Mouse (Mus musculus) heart, postnatal 0 days (tissue): ENCODE measurements around the gene Phlda1. TPM values are rescaled to one million over a fixed set of nuclear protein-coding genes. Genes with fewer than 3 reads are reported as not detected.
A peak's percentile ranks its signal among the peaks of the same experiment; 100 is the strongest.

Experiments
- ATAC-seq: fragments of 200-750 bp; cut with Nextera tagmentation; 2 replicates; pipeline ENCODE4 v1.8.0; 2017; ENCODE audit warnings: low read depth, moderate number of reproducible peaks, moderate library complexity; ENCODE audit not compliant: insufficient read depth
- DNase-seq: peaks from one replicate; pipeline ENCODE4 v3.0.0-alpha.2; 2016; ENCODE audit warnings: low spot score
- H3K27ac ChIP-seq: fragments of 300-500 bp; sonication (generic); 2 replicates; pipeline ENCODE4 v1.5.1; 2014; ENCODE audit warnings: low read depth, mild to moderate bottlenecking
- H3K27me3 ChIP-seq: fragments of 300-500 bp; sonication (generic); 2 replicates; pipeline ENCODE4 v1.6.1; 2014; ENCODE audit warnings: low read length, mixed read lengths; ENCODE audit not compliant: control insufficient read depth, insufficient read depth
- H3K36me3 ChIP-seq: fragments of 300-500 bp; sonication (generic); replicated peaks from 2 replicates; pipeline ENCODE4 v1.6.1; 2014; ENCODE audit warnings: low read length, mixed read lengths; ENCODE audit not compliant: control insufficient read depth, insufficient read depth
- H3K4me1 ChIP-seq: fragments of 300-500 bp; sonication (generic); 2 replicates; pipeline ENCODE4 v1.6.1; 2014; ENCODE audit warnings: antibody characterized with exemption; ENCODE audit not compliant: control insufficient read depth, insufficient read depth
- H3K4me2 ChIP-seq: fragments of 300-500 bp; sonication (generic); 2 replicates; pipeline ENCODE4 v1.6.1; 2014; ENCODE audit warnings: low read depth, mild to moderate bottlenecking, low read length, moderate library complexity
- H3K4me3 ChIP-seq: fragments of 300-500 bp; sonication (generic); 2 replicates; pipeline ENCODE4 v1.5.1; 2014; ENCODE audit warnings: low read depth, low read length
- H3K9ac ChIP-seq: fragments of 300-500 bp; sonication (generic); replicated peaks from 2 replicates; pipeline ENCODE4 v1.6.1; 2014; ENCODE audit warnings: low read depth, low read length, mixed read lengths
- H3K9me3 ChIP-seq: fragments of 300-500 bp; sonication (generic); replicated peaks from 2 replicates; pipeline ENCODE4 v1.6.1; 2016; ENCODE audit warnings: low read length; ENCODE audit not compliant: control insufficient read depth
- CTCF ChIP-seq: IDR thresholded peaks from 2 replicates; pipeline ENCODE4 v1.5.1; 2016; ENCODE audit warnings: antibody characterized with exemption, control low read depth, low read depth
- EP300 ChIP-seq: IDR thresholded peaks from 2 replicates; pipeline ENCODE4 v1.6.1; 2016; ENCODE audit warnings: antibody characterized with exemption, low read depth
- WGBS: fragments of 180-500 bp; shearing (Covaris S2); extraction: QIAGEN DNeasy Blood & Tissue Kit; methylation state at CpG from one replicate; pipeline ENCODE4 v1.1.7; 2014; 5-methylcytosine and 5-hydroxymethylcytosine counted together
- polyA plus RNA-seq: library from polyadenylated mRNA; unstranded; fragments of >200 nt; fragmentation: Nextera tagmentation; extraction: Ambion mirVana; gene quantifications from 2 replicates; pipeline ENCODE4 v1.2.1, GENCODE M21; 2015
- total RNA-seq: library from RNA; depleted of rRNA; stranded (reverse); fragments of >200 nt; gene quantifications from 2 replicates; pipeline ENCODE4 v1.2.3, GENCODE M21; 2014; ENCODE audit warnings: low replicate concordance

Phlda1 gene
- total and polyA plus RNA-seq, 2 experiments from 2014 or later: 3.0 to 26.3 TPM

GRCm38 (mm10) chr10:111495888-111496287, 10.2 kb upstream of the Phlda1 start:
- 88% methylated on average over 7 of the region's 7 CpGs for WGBS
- DNase-seq (no peak), ATAC-seq (no peak)
- H3K36me3 ChIP-seq: peaks cover 56% of the 10 kb centered on the region
- H3K4me2 ChIP-seq: no peak overlapping the region
- TF ChIP-seq EP300: no peak
- no peak for TF ChIP-seq CTCF
- H3K4me1 ChIP-seq: no peaks in the 10 kb centered on the region
- no peak overlapping the region for H3K27ac ChIP-seq
- H3K27me3 ChIP-seq: no peaks in the 10 kb centered on the region
- H3K9ac ChIP-seq: no peak overlapping the region
- no peak overlapping the region for H3K4me3 ChIP-seq
- no peaks in the 10 kb centered on the region for H3K9me3 ChIP-seq

- TF ChIP-seq CTCF (no peak), EP300 (no peak)
- H3K27me3 ChIP-seq: no peaks in the 10 kb centered on the region
- H3K9me3 ChIP-seq: no peaks in the 10 kb centered on the region
- no peak overlapping the region for H3K9ac ChIP-seq
- WGBS: 77% methylated on average over 6 of the region's 6 CpGs
- no peak for ATAC-seq
- H3K4me3 ChIP-seq: no peak overlapping the region
- no peak overlapping the region for H3K4me2 ChIP-seq
- peaks cover 26% of the 10 kb centered on the region for H3K36me3 ChIP-seq
- no peak overlapping the region for H3K27ac ChIP-seq
- no peak for DNase-seq
- H3K4me1 ChIP-seq: no peaks in the 10 kb centered on the region
These were observed 6.2 kb upstream of the Phlda1 start for GRCm38 (mm10) chr10:111499892-111500291.

- Histone ChIP-seq H3K36me3 (peaks cover 6% of the 10 kb centered on the region; the same call in 1 of the 2 replicates), H3K9me3 (no peaks in the 10 kb centered on the region), H3K27me3 (no peaks in the 10 kb centered on the region), H3K4me3 (no peak overlapping the region), H3K4me2 (no peak overlapping the region), H3K4me1 (peaks cover 7% of the 10 kb centered on the region; the same call in 1 of the 2 replicates), H3K9ac (no peak overlapping the region), H3K27ac (no peak overlapping the region)
- ATAC-seq (no peak), DNase-seq (peak; percentile 52)
- TF ChIP-seq CTCF: peak; percentile 87
- no peak for TF ChIP-seq EP300
- 1% methylated on average over 3 of the region's 3 CpGs for WGBS
These were observed 3.0 kb upstream of the Phlda1 start for GRCm38 (mm10) chr10:111503071-111503470.

- Histone ChIP-seq H3K36me3 (no peaks in the 10 kb centered on the region), H3K27me3 (no peaks in the 10 kb centered on the region), H3K4me1 (peaks cover 10% of the 10 kb centered on the region; the same call in 1 of the 2 replicates), H3K4me2 (0 out of 2 replicates have a peak overlapping the region, but pooled peaks have one; percentile 3), H3K9ac (no peak overlapping the region), H3K9me3 (no peaks in the 10 kb centered on the region), H3K27ac (no peak overlapping the region), H3K4me3 (no peak overlapping the region)
- DNase-seq (no peak), ATAC-seq (no peak)
- 15% methylated on average over 10 of the region's 10 CpGs for WGBS
- no peak for TF ChIP-seq CTCF
- TF ChIP-seq EP300: no peak
These were observed 2.4 kb upstream of the Phlda1 start for GRCm38 (mm10) chr10:111503716-111504115.

GRCm38 (mm10) chr10:111504606-111505005, 1.5 kb upstream of the Phlda1 start:
- no peaks in the 10 kb centered on the region for H3K36me3 ChIP-seq
- 48% methylated on average over 1 of the region's 1 CpGs for WGBS
- ATAC-seq (no peak), DNase-seq (no peak)
- H3K27ac ChIP-seq: no peak overlapping the region
- H3K27me3 ChIP-seq: no peaks in the 10 kb centered on the region
- TF ChIP-seq EP300 (no peak), CTCF (no peak)
- H3K4me1 ChIP-seq: peaks cover 18% of the 10 kb centered on the region; the same call in 1 of the 2 replicates
- H3K9ac ChIP-seq: no peak overlapping the region
- H3K4me3 ChIP-seq: no peak overlapping the region
- H3K4me2 ChIP-seq: no peak overlapping the region
- no peaks in the 10 kb centered on the region for H3K9me3 ChIP-seq

GRCm38 (mm10) chr10:111505406-111505805, 680 bp upstream of the Phlda1 start:
- WGBS: 48% methylated on average over 7 of the region's 7 CpGs
- peak overlapping the region; percentile 93 for H3K27ac ChIP-seq

More at GRCm38 (mm10) chr10:111505406-111505805, 680 bp upstream of the Phlda1 start:
- Histone ChIP-seq H3K9me3 (no peaks in the 10 kb centered on the region), H3K36me3 (no peaks in the 10 kb centered on the region), H3K9ac (0 out of 2 replicates have a peak overlapping the region, but pooled peaks have one; percentile 65), H3K4me1 (peaks cover 18% of the 10 kb centered on the region; the same call in 1 of the 2 replicates), H3K4me2 (peak overlapping the region; percentile 91), H3K4me3 (peak overlapping the region; percentile 86; the same call in 1 of the 2 replicates), H3K27me3 (no peaks in the 10 kb centered on the region)
- no peak for DNase-seq
- ATAC-seq: no peak
- TF ChIP-seq CTCF (no peak), EP300 (no peak)
